Mouse (Mus musculus) layer of hippocampus, adult 6 months (tissue): ENCODE measurements around the gene Plk4. TPM values are rescaled to one million over a fixed set of nuclear protein-coding genes. Genes with fewer than 3 reads are reported as not detected.

Source experiments
- long read RNA-seq, 2 experiments: library from polyadenylated mRNA; unstranded; transcript quantifications; one replicate each; pipeline ENCODE4 v2.0.0; 2019 to 2020
- polyA plus RNA-seq: library from polyadenylated mRNA; unstranded; fragments of <200 nt; fragmentation: Nextera tagmentation; gene quantifications from 2 replicates; pipeline ENCODE4 v1.2.3, GENCODE M21; 2021

Gene Plk4
- 2.6 and 2.8 TPM in 2 replicates for polyA plus RNA-seq
- long read RNA-seq, experiment 1, partial matches to known transcripts, result 1 of 4 reads
- long read RNA-seq, experiment 1, other reads (novel, unspliced or antisense), result 2 of 4 reads
- long read RNA-seq, experiment 2, transcript Plk4-201 (16 exons, 3,479 nt), result major isoform, 13 of 22 reads
- long read RNA-seq, experiment 2, partial matches to known transcripts, result 3 of 22 reads
- long read RNA-seq, experiment 2, other reads (novel, unspliced or antisense), result 3 of 22 reads

DNA sequence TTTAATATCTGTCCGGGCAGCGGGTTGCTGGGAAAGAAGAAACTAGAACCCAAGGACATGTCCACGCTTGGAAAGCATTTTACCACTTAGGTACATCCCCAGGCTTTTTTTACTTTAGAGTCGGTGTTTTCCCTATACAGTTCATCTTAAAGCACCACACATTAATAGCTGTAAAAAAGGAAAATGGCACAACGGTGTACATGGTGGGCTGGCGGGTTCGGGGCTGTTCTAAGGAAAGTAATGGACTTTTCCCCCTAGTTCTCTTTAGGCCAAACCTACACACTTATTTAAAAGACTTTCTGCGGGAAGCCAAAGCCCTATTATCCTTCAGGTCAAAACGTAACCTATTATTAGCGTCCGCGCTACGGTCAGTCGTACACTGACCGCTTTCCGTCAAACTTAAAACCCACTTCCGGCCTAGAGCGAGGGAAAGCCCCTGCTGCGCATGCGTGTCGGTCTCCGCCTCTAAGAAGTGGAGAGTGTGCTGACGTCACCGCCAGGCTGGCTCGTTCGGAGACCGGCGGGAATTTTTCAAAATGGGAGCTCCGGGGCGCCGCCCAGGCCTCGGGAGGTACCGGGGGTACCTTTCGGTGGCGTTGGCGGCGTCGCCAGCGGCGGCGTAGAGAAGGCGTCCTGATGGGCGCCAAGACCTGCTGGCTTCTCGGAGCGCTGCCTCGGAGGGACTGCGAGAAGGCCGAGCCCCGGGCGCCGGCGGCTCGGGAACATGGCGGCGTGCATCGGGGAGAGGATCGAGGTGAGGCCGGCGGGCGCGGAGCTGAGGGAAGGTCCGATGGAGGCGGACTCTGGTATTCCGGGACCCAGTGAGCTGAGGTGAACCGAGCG lies at the start of gene Plk4:
Gene Plk4 (plus strand): TSS at position 490 of the 843 bp plus-strand sequence.

DNA sequence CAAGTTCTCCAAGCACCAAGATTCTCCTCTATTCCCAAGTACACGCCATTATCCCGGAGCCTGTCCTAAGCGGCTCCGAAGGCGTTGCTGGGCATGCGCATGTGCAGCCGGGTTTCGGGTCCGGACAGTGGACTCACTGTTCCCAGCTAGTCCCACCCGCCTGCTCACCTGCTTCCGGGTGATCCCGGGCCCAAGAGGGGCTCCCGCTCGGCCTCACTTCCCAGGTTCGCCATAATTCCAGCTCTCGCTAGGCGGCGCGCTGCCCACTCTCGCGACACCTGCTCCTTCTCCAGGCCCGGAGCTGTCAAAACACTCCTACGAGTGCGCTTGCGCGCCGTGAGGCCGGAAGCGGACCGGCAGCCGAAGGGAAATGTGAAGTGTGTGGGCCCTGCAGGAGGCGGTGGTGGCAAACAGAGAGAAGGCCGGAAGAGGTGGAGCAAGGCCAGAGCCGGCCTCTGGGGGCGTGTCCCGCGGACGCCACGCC lies 46.7 kb downstream of the Plk4 start, which contains the start of gene Mfsd8:
Gene Mfsd8 (minus strand): TSS at position 414 of the 484 bp plus-strand sequence.

DNA sequence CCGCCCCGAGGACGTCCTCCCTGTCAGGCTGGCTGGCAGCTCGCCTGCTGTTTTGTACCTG lies 47.0 kb downstream of the Plk4 start, which contains the start of gene Abhd18:
Gene Abhd18 (plus strand): TSS at position 14 of the 61 bp plus-strand sequence.

Other genes with a start within 250 kb of the Plk4 start
- gene Slc25a31, start 91.2 kb upstream of the Plk4 start, polyA plus RNA-seq, result 0.20 TPM in 1 of 2 replicates, not detected in the other
- gene Hspa4l, start 55.5 kb upstream of the Plk4 start, polyA plus RNA-seq, result 63.6 and 72.8 TPM in 2 replicates
- gene Mfsd8, start 46.9 kb downstream of the Plk4 start, polyA plus RNA-seq, result 12.0 and 12.2 TPM in 2 replicates
- gene Abhd18, start 47.0 kb downstream of the Plk4 start, polyA plus RNA-seq, result 14.6 and 15.7 TPM in 2 replicates
- gene 1700034I23Rik, start 102.5 kb downstream of the Plk4 start, polyA plus RNA-seq, result not detected in 2 replicates
- 2.1 and 4.9 TPM in 2 replicates for gene Larp1b, start 149.8 kb downstream of the Plk4 start, polyA plus RNA-seq